Mouse (Mus musculus): ENCODE results near the gene Chchd6.

The Chchd6 gene

GRCm38 (mm10) chr6:89361418-89362280 is 233.8 kb downstream of the Chchd6 start:
- in situ Hi-C loops (cut with MboI, MseI) = loop anchor here (5.0 kb wide), 1 partner anchor 276 kb away; no protein-coding TSS in a partner anchor

- in situ Hi-C loops (cut with MboI, MseI) = loop anchor here (5.0 kb wide), 1 partner anchor 276 kb away; no protein-coding TSS in a partner anchor
These were observed 234.6 kb downstream of the Chchd6 start for GRCm38 (mm10) chr6:89360709-89361417.

- in situ Hi-C loops (cut with MboI, MseI) = loop anchor here (5.0 kb wide), 1 partner anchor 277 kb away; no protein-coding TSS in a partner anchor
These were observed 235.4 kb downstream of the Chchd6 start for GRCm38 (mm10) chr6:89359771-89360708.

- in situ Hi-C loops (cut with MboI, MseI) = no loop called here
These were observed 236.3 kb downstream of the Chchd6 start for GRCm38 (mm10) chr6:89359192-89359591.

GRCm38 (mm10) chr6:89355661-89356060 is 239.8 kb downstream of the Chchd6 start:
- in situ Hi-C loops (cut with MboI, MseI) = no loop called here

- in situ Hi-C loops (cut with MboI, MseI) = no loop called here
These were observed 240.7 kb downstream of the Chchd6 start for GRCm38 (mm10) chr6:89354726-89355125.

GRCm38 (mm10) chr6:89354076-89354475 is 241.4 kb downstream of the Chchd6 start:
- in situ Hi-C loops (cut with MboI, MseI) = no loop called here

GRCm38 (mm10) chr6:89353101-89353500 is 242.4 kb downstream of the Chchd6 start:
- in situ Hi-C loops (cut with MboI, MseI) = no loop called here

- in situ Hi-C loops (cut with MboI, MseI) = no loop called here
These were observed 243.9 kb downstream of the Chchd6 start for GRCm38 (mm10) chr6:89351441-89352137.

GRCm38 (mm10) chr6:89350520-89350919 is 244.9 kb downstream of the Chchd6 start:
- in situ Hi-C loops (cut with MboI, MseI) = no loop called here

- in situ Hi-C loops (cut with MboI, MseI) = no loop called here
These were observed 245.4 kb downstream of the Chchd6 start for GRCm38 (mm10) chr6:89350037-89350515.

- in situ Hi-C loops (cut with MboI, MseI) = loop anchor here (10.0 kb wide), 1 partner anchor 414 kb away; no protein-coding TSS in a partner anchor
These were observed 247.1 kb downstream of the Chchd6 start for GRCm38 (mm10) chr6:89348363-89348762.

GRCm38 (mm10) chr6:89347792-89348191 is 247.7 kb downstream of the Chchd6 start:
- in situ Hi-C loops (cut with MboI, MseI) = loop anchor here (10.0 kb wide), 1 partner anchor 413 kb away; no protein-coding TSS in a partner anchor

- in situ Hi-C loops (cut with MboI, MseI) = loop anchor here (10.0 kb wide), 1 partner anchor 411 kb away; no protein-coding TSS in a partner anchor
These were observed 249.6 kb downstream of the Chchd6 start for GRCm38 (mm10) chr6:89345855-89346254.

GRCm38 (mm10) chr6:89345486-89345785 is 250.0 kb downstream of the Chchd6 start:
- in situ Hi-C loops (cut with MboI, MseI) = loop anchor here (10.0 kb wide), 1 partner anchor 411 kb away; no protein-coding TSS in a partner anchor

GRCm38 (mm10) chr6:89344613-89345485 is 250.6 kb downstream of the Chchd6 start:
- in situ Hi-C loops (cut with MboI, MseI) = loop anchor here (10.0 kb wide), 1 partner anchor 410 kb away; no protein-coding TSS in a partner anchor

GRCm38 (mm10) chr6:89341981-89342380 is 253.5 kb downstream of the Chchd6 start:
- in situ Hi-C loops (cut with MboI, MseI) = loop anchor here (10.0 kb wide), 1 partner anchor 407 kb away; no protein-coding TSS in a partner anchor

- in situ Hi-C loops (cut with MboI, MseI) = loop anchor here (5.0 to 10.0 kb wide), 2 partner anchors 77 to 215 kb away; no protein-coding TSS in a partner anchor
These were observed 256.0 kb downstream of the Chchd6 start for GRCm38 (mm10) chr6:89339447-89339846.

- in situ Hi-C loops (cut with MboI, MseI) = loop anchor here (5.0 to 10.0 kb wide), 2 partner anchors 76 to 216 kb away; no protein-coding TSS in a partner anchor
These were observed 256.7 kb downstream of the Chchd6 start for GRCm38 (mm10) chr6:89338733-89339132.

Measured in T-helper 2 cell (primary cell).